Mouse (Mus musculus) forebrain, embryonic 11.5 days (tissue): ENCODE measurements around the gene Camkk2. TPM values are rescaled to one million over a fixed set of nuclear protein-coding genes. Genes with fewer than 3 reads are reported as not detected.

Experiments
- ATAC-seq: fragments of 200-750 bp; cut with Nextera tagmentation; replicated peaks from 2 replicates; pipeline ENCODE4 v1.8.0; 2017; ENCODE audit warnings: moderate TSS enrichment; ENCODE audit not compliant: low FRiP score
- DNase-seq: peaks from one replicate; pipeline ENCODE4 v3.0.0-alpha.2; 2017; ENCODE audit warnings: low spot score
- H3K27ac ChIP-seq: fragments of 300-500 bp; sonication (generic); 2 replicates; pipeline ENCODE4 v1.5.1; 2014; ENCODE audit warnings: low read depth, low read length
- H3K27me3 ChIP-seq: fragments of 300-500 bp; sonication (generic); 2 replicates; pipeline ENCODE4 v1.6.1; 2014; ENCODE audit warnings: mild to moderate bottlenecking, low read length, mixed read lengths; ENCODE audit not compliant: control insufficient read depth, insufficient read depth
- H3K36me3 ChIP-seq: fragments of 300-500 bp; sonication (generic); 2 replicates; pipeline ENCODE4 v1.6.1; 2014; ENCODE audit warnings: mild to moderate bottlenecking, low read length, moderate library complexity, mixed read lengths; ENCODE audit not compliant: control insufficient read depth, insufficient read depth
- H3K4me1 ChIP-seq: fragments of 300-500 bp; sonication (generic); replicated peaks from 2 replicates; pipeline ENCODE4 v1.6.1; 2014; ENCODE audit warnings: low read length, mixed read lengths; ENCODE audit not compliant: control insufficient read depth, insufficient read depth
- H3K4me2 ChIP-seq: fragments of 300-500 bp; sonication (generic); 2 replicates; pipeline ENCODE4 v1.6.1; 2014; ENCODE audit warnings: low read depth, mild to moderate bottlenecking, low read length, moderate library complexity, mixed read lengths; ENCODE audit not compliant: severe bottlenecking
- H3K4me3 ChIP-seq: fragments of 300-500 bp; sonication (generic); 2 replicates; pipeline ENCODE4 v1.5.1; 2014; ENCODE audit warnings: low read depth, low read length
- H3K9ac ChIP-seq: fragments of 300-500 bp; sonication (generic); 2 replicates; pipeline ENCODE4 v1.6.1; 2014; ENCODE audit warnings: low read length
- H3K9me3 ChIP-seq: fragments of 300-500 bp; sonication (generic); 2 replicates; pipeline ENCODE4 v1.6.1; 2016; ENCODE audit warnings: low read length, mixed read lengths; ENCODE audit not compliant: control insufficient read depth
- WGBS: fragments of 180-500 bp; shearing (Covaris S2); extraction: QIAGEN DNeasy Blood & Tissue Kit; methylation state at CpG from one replicate; pipeline ENCODE4 v1.1.7; 2014; 5-methylcytosine and 5-hydroxymethylcytosine counted together
- polyA plus RNA-seq: library from polyadenylated mRNA; unstranded; fragments of >200 nt; fragmentation: Nextera tagmentation; extraction: Ambion mirVana; gene quantifications from 2 replicates; pipeline ENCODE4 v1.2.1, GENCODE M21; 2014

The Camkk2 gene
- polyA plus RNA-seq, 1 experiment from 2014 or later: 24.4 TPM

- Histone ChIP-seq H3K4me3 (no peak overlapping the region), H3K9ac (no peak overlapping the region), H3K27me3 (no peaks in the 10 kb centered on the region), H3K36me3 (no peaks in the 10 kb centered on the region), H3K4me2 (no peak overlapping the region), H3K4me1 (no peaks in the 10 kb centered on the region), H3K27ac (no peak overlapping the region), H3K9me3 (no peaks in the 10 kb centered on the region)
- DNase-seq (no peak), ATAC-seq (no peak)
- whole genome bisulfite sequencing: 65% methylated on average over 10 of the region's 10 CpGs
Measured at GRCm38 (mm10) chr5:122764032-122764464, 15.2 kb downstream of the Camkk2 start.

- H3K4me2 ChIP-seq: no peak overlapping the region
- no peak for DNase-seq
- H3K27ac ChIP-seq: no peak overlapping the region
- H3K4me3 ChIP-seq: no peak overlapping the region
- ATAC-seq: no peak
- H3K36me3 ChIP-seq: no peaks in the 10 kb centered on the region; the same call in 1 of the 2 replicates
- no peaks in the 10 kb centered on the region for H3K4me1 ChIP-seq
- no peaks in the 10 kb centered on the region for H3K27me3 ChIP-seq
- 88% methylated on average over 29 of the region's 29 CpGs for WGBS
- no peaks in the 10 kb centered on the region for H3K9me3 ChIP-seq
- H3K9ac ChIP-seq: no peak overlapping the region
Measured at GRCm38 (mm10) chr5:122763271-122764031, 15.8 kb downstream of the Camkk2 start.

GRCm38 (mm10) chr5:122756680-122757079, 22.5 kb downstream of the Camkk2 start:
- Histone ChIP-seq H3K4me1 (no peaks in the 10 kb centered on the region), H3K27me3 (no peaks in the 10 kb centered on the region), H3K9ac (no peak overlapping the region), H3K36me3 (no peaks in the 10 kb centered on the region; the same call in 1 of the 2 replicates), H3K27ac (no peak overlapping the region), H3K4me3 (no peak overlapping the region), H3K9me3 (no peaks in the 10 kb centered on the region), H3K4me2 (no peak overlapping the region)
- ATAC-seq (no peak), DNase-seq (no peak)
- WGBS: 94% methylated on average over 7 of the region's 7 CpGs

GRCm38 (mm10) chr5:122756144-122756543, 23.1 kb downstream of the Camkk2 start:
- no peaks in the 10 kb centered on the region for H3K27me3 ChIP-seq
- ATAC-seq: no peak
- H3K4me1 ChIP-seq: no peaks in the 10 kb centered on the region
- no peak overlapping the region for H3K4me2 ChIP-seq
- H3K9ac ChIP-seq: no peak overlapping the region
- H3K36me3 ChIP-seq: no peaks in the 10 kb centered on the region; the same call in 1 of the 2 replicates
- WGBS: 59% methylated on average over 6 of the region's 6 CpGs
- DNase-seq: no peak
- H3K27ac ChIP-seq: no peak overlapping the region
- H3K4me3 ChIP-seq: no peak overlapping the region
- no peaks in the 10 kb centered on the region for H3K9me3 ChIP-seq

GRCm38 (mm10) chr5:122755620-122756019, 23.6 kb downstream of the Camkk2 start:
- no peak for DNase-seq
- Histone ChIP-seq H3K9ac (no peak overlapping the region), H3K4me1 (no peaks in the 10 kb centered on the region), H3K4me3 (no peak overlapping the region), H3K9me3 (no peaks in the 10 kb centered on the region), H3K27ac (no peak overlapping the region), H3K36me3 (no peaks in the 10 kb centered on the region; the same call in 1 of the 2 replicates), H3K4me2 (no peak overlapping the region), H3K27me3 (no peaks in the 10 kb centered on the region)
- ATAC-seq: no peak
- WGBS: 94% methylated on average over 4 of the region's 4 CpGs

- H3K27ac ChIP-seq: no peak overlapping the region
- no peak overlapping the region for H3K9ac ChIP-seq
- ATAC-seq: no peak
- no peaks in the 10 kb centered on the region; the same call in 1 of the 2 replicates for H3K36me3 ChIP-seq
- WGBS: 91% methylated on average over 16 of the region's 16 CpGs
- no peaks in the 10 kb centered on the region for H3K4me1 ChIP-seq
- H3K27me3 ChIP-seq: no peaks in the 10 kb centered on the region
- H3K4me2 ChIP-seq: no peak overlapping the region
- no peak for DNase-seq
- H3K4me3 ChIP-seq: no peak overlapping the region
- H3K9me3 ChIP-seq: no peaks in the 10 kb centered on the region
Measured at GRCm38 (mm10) chr5:122754477-122754876, 24.7 kb downstream of the Camkk2 start.

- Histone ChIP-seq H3K9me3 (no peaks in the 10 kb centered on the region), H3K4me2 (no peak overlapping the region), H3K4me1 (no peaks in the 10 kb centered on the region), H3K9ac (no peak overlapping the region), H3K27ac (no peak overlapping the region), H3K36me3 (peaks cover 3% of the 10 kb centered on the region), H3K4me3 (no peak overlapping the region), H3K27me3 (no peaks in the 10 kb centered on the region)
- 87% methylated on average over 7 of the region's 7 CpGs for whole genome bisulfite sequencing
- ATAC-seq (no peak), DNase-seq (no peak)
Measured at GRCm38 (mm10) chr5:122747950-122748349, 31.3 kb downstream of the Camkk2 start.

GRCm38 (mm10) chr5:122743880-122744422, 35.3 kb downstream of the Camkk2 start:
- Histone ChIP-seq H3K9ac (no peak overlapping the region), H3K27ac (no peak overlapping the region), H3K4me3 (no peak overlapping the region), H3K9me3 (no peaks in the 10 kb centered on the region), H3K4me1 (no peaks in the 10 kb centered on the region), H3K36me3 (peaks cover 3% of the 10 kb centered on the region), H3K27me3 (no peaks in the 10 kb centered on the region), H3K4me2 (no peak overlapping the region)
- no peak for DNase-seq
- 86% methylated on average over 13 of the region's 13 CpGs for WGBS
- ATAC-seq: no peak

- H3K27ac ChIP-seq: no peak overlapping the region
- WGBS: 92% methylated on average over 15 of the region's 15 CpGs
- no peak for ATAC-seq
Measured at GRCm38 (mm10) chr5:122736761-122737160, 42.4 kb downstream of the Camkk2 start.

More at GRCm38 (mm10) chr5:122736761-122737160, 42.4 kb downstream of the Camkk2 start:
- no peak overlapping the region for H3K4me2 ChIP-seq
- no peaks in the 10 kb centered on the region for H3K4me1 ChIP-seq
- H3K9ac ChIP-seq: no peak overlapping the region
- H3K4me3 ChIP-seq: no peak overlapping the region
- H3K36me3 ChIP-seq: no peaks in the 10 kb centered on the region
- H3K27me3 ChIP-seq: no peaks in the 10 kb centered on the region
- H3K9me3 ChIP-seq: no peaks in the 10 kb centered on the region
- no peak for DNase-seq
